35 mouse cellular contexts compared by ENCODE assay signal in the genomic region with DNA sequence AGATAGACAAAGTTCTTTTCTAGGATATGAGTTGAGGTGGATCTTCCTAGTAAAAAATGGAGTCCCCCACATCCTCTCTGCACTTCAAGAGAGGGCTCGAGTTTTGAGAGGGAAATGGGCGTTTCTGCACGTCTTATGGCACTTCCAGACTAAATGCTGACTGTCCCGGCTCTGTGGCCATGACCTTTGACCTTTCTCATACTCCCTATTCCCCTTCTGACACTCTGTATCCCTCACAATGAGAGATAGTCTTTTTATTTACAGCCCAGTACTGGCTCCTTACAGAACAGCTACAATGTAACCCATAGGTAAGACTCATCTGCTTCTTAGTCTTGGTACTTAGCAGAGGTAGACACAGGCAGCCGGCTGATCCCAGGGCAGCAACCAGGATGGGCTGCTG. TPM values are rescaled to one million over a fixed set of nuclear protein-coding genes. Genes with fewer than 3 reads are reported as not detected.
A peak's percentile ranks its signal among the peaks of the same experiment; 100 is the strongest.
DNase-seq lines count a peak whose midpoint lies in the region; ATAC-seq and TF ChIP-seq lines count a peak whose summit lies in the region.
"Had no signal": no experiment of that assay in that cellular context is flagged by ENCODE, and none has a peak within 500 bp of the region (broad histone marks: within the 10 kb centered on the region; RNA-seq: fewer than 3 reads in every experiment).

No protein-coding gene starts in this region.

- no peaks in the 10 kb centered on the region for H3K4me1 ChIP-seq in midbrain, embryonic 11.5 days (ENCODE audit: control insufficient read depth, insufficient read depth, low read length)
- H3K4me1 ChIP-seq in midbrain, embryonic 13.5 days (replicated peaks): no peaks in the 10 kb centered on the region
- H3K4me1 ChIP-seq: embryonic facial prominence, embryonic 12.5 days; embryonic facial prominence, embryonic 15.5 days; heart, embryonic 13.5 days; hindbrain, embryonic 12.5 days; hindbrain, embryonic 15.5 days had no signal

- no peaks in the 10 kb centered on the region for H3K36me3 ChIP-seq in midbrain, embryonic 11.5 days (ENCODE audit: control insufficient read depth, insufficient read depth, low read length)
- H3K36me3 ChIP-seq in midbrain, embryonic 13.5 days: no peaks in the 10 kb centered on the region
- H3K36me3 ChIP-seq: embryonic facial prominence, embryonic 12.5 days; embryonic facial prominence, embryonic 15.5 days; G1E; heart, embryonic 10.5 days; heart, embryonic 13.5 days; hindbrain, embryonic 12.5 days; hindbrain, embryonic 15.5 days had no signal

- no peak overlapping the region for H3K9ac ChIP-seq in midbrain, embryonic 11.5 days (ENCODE audit: low read length)
- no peak overlapping the region for H3K9ac ChIP-seq in midbrain, embryonic 13.5 days (replicated peaks)
- H3K9ac ChIP-seq: embryonic facial prominence, embryonic 12.5 days; embryonic facial prominence, embryonic 15.5 days; forebrain, postnatal 0 days; heart, embryonic 13.5 days; hindbrain, embryonic 12.5 days; hindbrain, embryonic 15.5 days had no signal

- no peaks in the 10 kb centered on the region for H3K9me3 ChIP-seq in midbrain, embryonic 11.5 days (ENCODE audit: control insufficient read depth, low read length)
- no peaks in the 10 kb centered on the region for H3K9me3 ChIP-seq in midbrain, embryonic 13.5 days
- H3K9me3 ChIP-seq: embryonic facial prominence, embryonic 12.5 days; embryonic facial prominence, embryonic 15.5 days; G1E; heart, embryonic 10.5 days; heart, embryonic 13.5 days; hindbrain, embryonic 12.5 days; hindbrain, embryonic 15.5 days had no signal

- H3K27me3 ChIP-seq in midbrain, embryonic 11.5 days (ENCODE audit: control insufficient read depth, insufficient read depth, low read length): no peaks in the 10 kb centered on the region
- H3K27me3 ChIP-seq in midbrain, embryonic 13.5 days: no peaks in the 10 kb centered on the region
- H3K27me3 ChIP-seq: embryonic facial prominence, embryonic 12.5 days; embryonic facial prominence, embryonic 15.5 days; heart, embryonic 13.5 days; hindbrain, embryonic 12.5 days; hindbrain, embryonic 15.5 days; Patski had no signal

- no peak for ATAC-seq in midbrain, embryonic 11.5 days (ENCODE audit: low FRiP score)
- no peak for ATAC-seq in midbrain, embryonic 13.5 days
- ATAC-seq: activated CD4-positive, CD25-positive, alpha-beta regulatory T cell, adult 4 months; forebrain, embryonic 14.5 days; forebrain, postnatal 0 days; intestine, postnatal 0 days; Patski had no signal

- H3K4me2 ChIP-seq in midbrain, embryonic 11.5 days: no peak overlapping the region
- no peak overlapping the region for H3K4me2 ChIP-seq in midbrain, embryonic 13.5 days (replicated peaks)
- H3K4me2 ChIP-seq: embryonic facial prominence, embryonic 12.5 days; embryonic facial prominence, embryonic 15.5 days; heart, embryonic 13.5 days; hindbrain, embryonic 12.5 days; hindbrain, embryonic 15.5 days had no signal

- no peak overlapping the region for H3K4me3 ChIP-seq in gastrocnemius, adult 2 months
- no peak overlapping the region for H3K4me3 ChIP-seq in midbrain, embryonic 11.5 days (ENCODE audit: low read depth, low read length)
- H3K4me3 ChIP-seq in midbrain, embryonic 13.5 days (replicated peaks): no peak overlapping the region
- H3K4me3 ChIP-seq: embryonic facial prominence, embryonic 12.5 days; embryonic facial prominence, embryonic 15.5 days; heart, embryonic 10.5 days; heart, embryonic 13.5 days; hindbrain, embryonic 12.5 days; hindbrain, embryonic 15.5 days had no signal

- intact Hi-C loops in gastrocnemius, adult 2 months (cut with DNase I): loop anchor here (10.0 kb wide), 1 partner anchor 243 kb away; a partner anchor contains a TSS

- TF ChIP-seq CTCF in gastrocnemius, adult 2 months (IDR thresholded peaks at IDR 0.05): no peak

- WGBS in midbrain, embryonic 11.5 days: 72% methylated on average over 5 of the region's 5 CpGs
- 72% methylated on average over 5 of the region's 5 CpGs for WGBS in midbrain, embryonic 13.5 days

- no peak for DNase-seq in gastrocnemius, adult 2 months
- DNase-seq in gastrocnemius, postnatal 10 days: no peak
- peak; percentile 60 for DNase-seq in midbrain, embryonic 11.5 days (ENCODE audit: low spot score, missing footprints)
- peak; percentile 63 for DNase-seq in testis, postnatal 10 days (ENCODE audit: low spot score)
- no peak for DNase-seq in cerebellum, postnatal 25 days
- DNase-seq in frontal cortex, adult 2 months (ENCODE audit: extremely low spot score in 1 of 2, low spot score in 1 of 2): no peak
- DNase-seq: adrenal gland, postnatal 10 days; cerebellum, adult 11-12 months; cerebellum, adult 9-10 months; cerebellum, postnatal 14 days; forebrain, postnatal 0 days; gastrocnemius, postnatal 25 days; heart, adult 18-20 months; heart, postnatal 14 days had no signal

- peak overlapping the region; percentile 71 for H3K27ac ChIP-seq in gastrocnemius, adult 2 months
- no peak overlapping the region for H3K27ac ChIP-seq in midbrain, embryonic 11.5 days (ENCODE audit: low read depth, low read length)
- H3K27ac ChIP-seq in midbrain, embryonic 13.5 days: no peak overlapping the region
- H3K27ac ChIP-seq: embryonic facial prominence, embryonic 12.5 days; embryonic facial prominence, embryonic 15.5 days; heart, embryonic 10.5 days; heart, embryonic 13.5 days; hindbrain, embryonic 12.5 days; hindbrain, embryonic 15.5 days had no signal

RNA-seq across cellular contexts. Expression of a gene that starts 11.7 kb away (rescaled TPM):
- total RNA-seq in gastrocnemius, adult 2 months (2021): 1 to 10 TPM; 1.4 to 2.3 TPM
- total RNA-seq in gastrocnemius, postnatal 10 days (2021): 1 to 10 TPM; 1.1 to 1.6 TPM
- 0.04 TPM in 1 of 2 replicates, not detected in the other for polyA plus RNA-seq in midbrain, embryonic 11.5 days (2014; fragmentation: Nextera tagmentation; extraction: Ambion mirVana)
- 0.05 TPM in 1 of 2 replicates, not detected in the other for polyA plus RNA-seq in midbrain, embryonic 13.5 days (2015; fragmentation: Nextera tagmentation; extraction: Ambion mirVana)
- polyA plus RNA-seq in frontal cortex, adult 2 months (2012; rRNA removed): 0.97 and 1.2 TPM in 2 replicates
- total RNA-seq: common myeloid progenitor, adult 5-6 weeks; hematopoietic stem cell, adult 5-6 weeks had no signal
- polyA plus RNA-seq: embryonic facial prominence, embryonic 12.5 days; forebrain, embryonic 11.5 days; G1E had no signal

RNA-seq across cellular contexts. Expression of a gene that starts 14.5 kb away (rescaled TPM):
- 1 to 10 TPM; 1.1 to 2.4 TPM for total RNA-seq in gastrocnemius, adult 2 months (2021)
- total RNA-seq in gastrocnemius, postnatal 10 days (2021): 1 to 10 TPM; 2.3 to 3.1 TPM
- polyA plus RNA-seq in midbrain, embryonic 11.5 days (2014; fragmentation: Nextera tagmentation; extraction: Ambion mirVana): 0.11 and 0.25 TPM in 2 replicates
- polyA plus RNA-seq in midbrain, embryonic 13.5 days (2015; fragmentation: Nextera tagmentation; extraction: Ambion mirVana): 0.13 and 0.35 TPM in 2 replicates
- polyA plus RNA-seq in frontal cortex, adult 2 months (2012; rRNA removed): 1.9 and 2.8 TPM in 2 replicates
- total RNA-seq: common myeloid progenitor, adult 5-6 weeks; hematopoietic stem cell, adult 5-6 weeks had no signal
- polyA plus RNA-seq: activated CD4-positive, CD25-positive, alpha-beta regulatory T cell, adult 4 months; forebrain, embryonic 11.5 days; G1E had no signal

RNA-seq across cellular contexts. Expression of a gene that starts 29.3 kb away (rescaled TPM):
- not detected for total RNA-seq in gastrocnemius, adult 2 months (2021)
- not detected for total RNA-seq in gastrocnemius, postnatal 10 days (2021)
- not detected in 2 replicates for polyA plus RNA-seq in midbrain, embryonic 11.5 days (2014; fragmentation: Nextera tagmentation; extraction: Ambion mirVana)
- polyA plus RNA-seq in midbrain, embryonic 13.5 days (2015; fragmentation: Nextera tagmentation; extraction: Ambion mirVana): not detected in 2 replicates
- polyA plus RNA-seq in frontal cortex, adult 2 months (2012; rRNA removed): not detected in 2 replicates
- total RNA-seq: adrenal gland, adult 18-20 months; adrenal gland, postnatal 10 days; adrenal gland, postnatal 4 days; common myeloid progenitor, adult 5-6 weeks; forebrain, postnatal 0 days; G1E; gastrocnemius, adult 18-20 months; gastrocnemius, postnatal 25 days; heart, adult 18-20 months; heart, postnatal 14 days; hematopoietic stem cell, adult 5-6 weeks had no signal
- polyA plus RNA-seq: activated CD4-positive, CD25-positive, alpha-beta regulatory T cell, adult 4 months; embryonic facial prominence, embryonic 12.5 days; embryonic facial prominence, embryonic 15.5 days; forebrain, embryonic 11.5 days; forebrain, embryonic 14.5 days; forebrain, postnatal 0 days; G1E; gonadal fat pad, adult 2 months; heart, embryonic 10.5 days; heart, embryonic 13.5 days; heart, embryonic 16.5 days; hindbrain, embryonic 12.5 days; hindbrain, embryonic 15.5 days; intestine, embryonic 14.5 days; intestine, postnatal 0 days; Patski had no signal

RNA-seq across cellular contexts. Expression of a gene that starts 31.5 kb away (rescaled TPM):
- total RNA-seq in gastrocnemius, adult 2 months (2021): not detected
- total RNA-seq in gastrocnemius, postnatal 10 days (2021): not detected
- not detected in 2 replicates for polyA plus RNA-seq in midbrain, embryonic 11.5 days (2014; fragmentation: Nextera tagmentation; extraction: Ambion mirVana)
- 0.08 and 0.10 TPM in 2 replicates for polyA plus RNA-seq in midbrain, embryonic 13.5 days (2015; fragmentation: Nextera tagmentation; extraction: Ambion mirVana)
- not detected in 2 replicates for polyA plus RNA-seq in frontal cortex, adult 2 months (2012; rRNA removed)
- total RNA-seq: adrenal gland, adult 18-20 months; adrenal gland, postnatal 10 days; adrenal gland, postnatal 4 days; common myeloid progenitor, adult 5-6 weeks; forebrain, postnatal 0 days; gastrocnemius, adult 18-20 months; gastrocnemius, postnatal 25 days; heart, adult 18-20 months; heart, postnatal 14 days; hematopoietic stem cell, adult 5-6 weeks had no signal
- polyA plus RNA-seq: embryonic facial prominence, embryonic 15.5 days; forebrain, embryonic 11.5 days; forebrain, embryonic 14.5 days; forebrain, postnatal 0 days; G1E; gonadal fat pad, adult 2 months; heart, embryonic 10.5 days; heart, embryonic 13.5 days; heart, embryonic 16.5 days; hindbrain, embryonic 12.5 days; hindbrain, embryonic 15.5 days; intestine, embryonic 14.5 days; intestine, postnatal 0 days; Patski had no signal

RNA-seq across cellular contexts. Expression of a gene that starts 40.9 kb away (rescaled TPM):
- not detected for total RNA-seq in gastrocnemius, adult 2 months (2021)
- total RNA-seq in gastrocnemius, postnatal 10 days (2021): not detected
- not detected in 2 replicates for polyA plus RNA-seq in midbrain, embryonic 11.5 days (2014; fragmentation: Nextera tagmentation; extraction: Ambion mirVana)
- polyA plus RNA-seq in midbrain, embryonic 13.5 days (2015; fragmentation: Nextera tagmentation; extraction: Ambion mirVana): 0.08 TPM in 1 of 2 replicates, not detected in the other
- polyA plus RNA-seq in frontal cortex, adult 2 months (2012; rRNA removed): not detected in 2 replicates
- total RNA-seq: adrenal gland, adult 18-20 months; adrenal gland, postnatal 10 days; adrenal gland, postnatal 4 days; common myeloid progenitor, adult 5-6 weeks; forebrain, postnatal 0 days; G1E; gastrocnemius, adult 18-20 months; gastrocnemius, postnatal 25 days; heart, adult 18-20 months; heart, postnatal 14 days; hematopoietic stem cell, adult 5-6 weeks had no signal
- polyA plus RNA-seq: activated CD4-positive, CD25-positive, alpha-beta regulatory T cell, adult 4 months; embryonic facial prominence, embryonic 12.5 days; embryonic facial prominence, embryonic 15.5 days; forebrain, embryonic 11.5 days; forebrain, embryonic 14.5 days; forebrain, postnatal 0 days; G1E; gonadal fat pad, adult 2 months; heart, embryonic 10.5 days; heart, embryonic 13.5 days; heart, embryonic 16.5 days; hindbrain, embryonic 12.5 days; hindbrain, embryonic 15.5 days; intestine, embryonic 14.5 days; intestine, postnatal 0 days; Patski had no signal

Comparison
In these comparisons a context has a peak if more than half of its experiments do, and no peak if none do; other contexts are left out.
1. DNase-seq: peak in midbrain, embryonic 11.5 days (single experiment) and testis, postnatal 10 days (single experiment); none in gastrocnemius, adult 2 months (single experiment), gastrocnemius, postnatal 10 days (single experiment), cerebellum, postnatal 25 days (0 of 2) and frontal cortex, adult 2 months (0 of 2).